Mouse (Mus musculus): ENCODE measurements around the gene Kat2b. TPM values are rescaled to one million over a fixed set of nuclear protein-coding genes. Genes with fewer than 3 reads are reported as not detected.

Kat2b gene
- polyA plus RNA-seq, 1 experiment from 2014 or later = 9.8 TPM

DNA sequence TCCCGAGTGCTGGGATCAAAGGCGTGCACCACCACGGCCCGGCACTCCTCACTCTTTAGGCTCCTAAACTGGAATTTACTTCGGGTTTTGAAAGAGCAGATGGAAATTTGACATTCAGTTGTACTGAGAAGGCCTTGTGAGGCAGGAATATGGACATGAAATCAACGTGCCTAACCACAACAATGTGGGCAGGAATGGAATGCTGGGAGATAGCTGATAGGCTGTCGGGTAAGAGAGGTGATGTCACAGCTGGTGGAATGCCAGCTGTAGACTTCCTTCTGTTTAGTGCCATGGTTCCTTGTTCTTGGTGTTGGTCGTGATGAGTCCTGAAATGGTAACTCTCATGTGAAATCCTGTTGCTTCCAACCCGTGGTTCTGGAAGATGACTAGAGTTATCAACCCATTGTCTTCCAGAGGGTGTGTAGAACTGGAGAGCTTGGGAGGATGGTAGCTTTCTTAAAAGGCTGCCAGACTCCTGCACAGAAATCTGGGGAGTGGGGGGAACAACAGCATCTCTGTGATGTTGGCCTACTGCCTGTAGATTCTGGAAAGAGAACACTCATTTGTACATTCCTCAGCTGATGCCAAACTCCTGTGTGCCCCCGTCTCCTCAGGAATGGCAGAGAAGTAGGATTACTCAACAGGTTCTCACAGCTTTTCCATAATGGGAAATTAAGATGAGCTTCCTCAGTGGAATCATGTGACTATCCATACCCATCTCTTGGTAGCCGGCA is 17.4 kb downstream of the Kat2b start:
- ATAC-seq (0 out of 2 replicates have a peak, but pooled peaks have one; percentile 18), DNase-seq (ENCODE audit: low spot score) (peak; percentile 53)
- Histone ChIP-seq H3K36me3 (ENCODE audit: insufficient read depth, low read length) (no peaks in the 10 kb centered on the region), H3K27me3 (replicated peaks; ENCODE audit: insufficient read depth, low read length) (no peaks in the 10 kb centered on the region), H3K4me1 (ENCODE audit: insufficient read depth, low read depth, low read length) (peaks cover 11% of the 10 kb centered on the region), H3K4me3 (ENCODE audit: low read depth, low read length) (no peak overlapping the region), H3K9me3 (ENCODE audit: low read length) (no peaks in the 10 kb centered on the region), H3K27ac (ENCODE audit: low read length) (no peak overlapping the region), H3K9ac (replicated peaks; ENCODE audit: low read depth) (no peak overlapping the region), H3K4me2 (replicated peaks; ENCODE audit: low read depth, low read length) (no peak overlapping the region)
- WGBS = 68% methylated on average over 11 of the region's 11 CpGs
- TF ChIP-seq EP300 (IDR thresholded peaks at IDR 0.05) = no peak
- no peak for TF ChIP-seq CTCF (IDR thresholded peaks at IDR 0.05)

GRCm38 (mm10) chr17:53587074-53587851 is 20.6 kb downstream of the Kat2b start:
- H3K4me3 ChIP-seq (ENCODE audit: low read depth, low read length) = no peak overlapping the region
- no peaks in the 10 kb centered on the region for H3K9me3 ChIP-seq (ENCODE audit: low read length)
- H3K27ac ChIP-seq (ENCODE audit: low read length) = peak overlapping the region; percentile 81
- no peak overlapping the region for H3K9ac ChIP-seq (replicated peaks; ENCODE audit: low read depth)
- H3K27me3 ChIP-seq (replicated peaks; ENCODE audit: insufficient read depth, low read length) = no peaks in the 10 kb centered on the region
- TF ChIP-seq EP300 (IDR thresholded peaks at IDR 0.05) (peak; percentile 93), CTCF (IDR thresholded peaks at IDR 0.05) (no peak)
- DNase-seq (ENCODE audit: low spot score) (peak; percentile 97), ATAC-seq (peak; percentile 96)
- WGBS = 17% methylated on average over 14 of the region's 14 CpGs
- peaks cover 11% of the 10 kb centered on the region for H3K4me1 ChIP-seq (ENCODE audit: insufficient read depth, low read depth, low read length)
- no peaks in the 10 kb centered on the region for H3K36me3 ChIP-seq (ENCODE audit: insufficient read depth, low read length)
- H3K4me2 ChIP-seq (replicated peaks; ENCODE audit: low read depth, low read length) = peak overlapping the region; percentile 27; the same call in 1 of the 2 replicates

GRCm38 (mm10) chr17:53588097-53588855 is 21.6 kb downstream of the Kat2b start:
- 74% methylated on average over 9 of the region's 9 CpGs for WGBS
- no peak overlapping the region for H3K4me2 ChIP-seq (replicated peaks; ENCODE audit: low read depth, low read length)
- H3K9ac ChIP-seq (replicated peaks; ENCODE audit: low read depth) = no peak overlapping the region

GRCm38 (mm10) chr17:53590110-53590509 is 23.4 kb downstream of the Kat2b start:
- Histone ChIP-seq H3K4me2 (replicated peaks; ENCODE audit: low read depth, low read length) (no peak overlapping the region), H3K36me3 (ENCODE audit: insufficient read depth, low read length) (no peaks in the 10 kb centered on the region), H3K9me3 (ENCODE audit: low read length) (no peaks in the 10 kb centered on the region), H3K4me1 (ENCODE audit: insufficient read depth, low read depth, low read length) (peaks cover 11% of the 10 kb centered on the region), H3K27me3 (replicated peaks; ENCODE audit: insufficient read depth, low read length) (no peaks in the 10 kb centered on the region), H3K27ac (ENCODE audit: low read length) (no peak overlapping the region), H3K4me3 (ENCODE audit: low read depth, low read length) (no peak overlapping the region), H3K9ac (replicated peaks; ENCODE audit: low read depth) (no peak overlapping the region)
- 84% methylated on average over 6 of the region's 6 CpGs for WGBS
- ATAC-seq (no peak), DNase-seq (ENCODE audit: low spot score) (no peak)
- TF ChIP-seq EP300 (IDR thresholded peaks at IDR 0.05) (no peak), CTCF (IDR thresholded peaks at IDR 0.05) (no peak)

More at GRCm38 (mm10) chr17:53588097-53588855, 21.6 kb downstream of the Kat2b start:
- DNase-seq (ENCODE audit: low spot score) = no peak
- Histone ChIP-seq H3K36me3 (ENCODE audit: insufficient read depth, low read length) (no peaks in the 10 kb centered on the region), H3K4me3 (ENCODE audit: low read depth, low read length) (no peak overlapping the region), H3K27ac (ENCODE audit: low read length) (0 out of 2 replicates have a peak overlapping the region, but pooled peaks have one; percentile 81), H3K9me3 (ENCODE audit: low read length) (no peaks in the 10 kb centered on the region), H3K27me3 (replicated peaks; ENCODE audit: insufficient read depth, low read length) (no peaks in the 10 kb centered on the region), H3K4me1 (ENCODE audit: insufficient read depth, low read depth, low read length) (peaks cover 11% of the 10 kb centered on the region)
- ATAC-seq = no peak
- TF ChIP-seq CTCF (IDR thresholded peaks at IDR 0.05) (no peak), EP300 (IDR thresholded peaks at IDR 0.05) (no peak)

DNA sequence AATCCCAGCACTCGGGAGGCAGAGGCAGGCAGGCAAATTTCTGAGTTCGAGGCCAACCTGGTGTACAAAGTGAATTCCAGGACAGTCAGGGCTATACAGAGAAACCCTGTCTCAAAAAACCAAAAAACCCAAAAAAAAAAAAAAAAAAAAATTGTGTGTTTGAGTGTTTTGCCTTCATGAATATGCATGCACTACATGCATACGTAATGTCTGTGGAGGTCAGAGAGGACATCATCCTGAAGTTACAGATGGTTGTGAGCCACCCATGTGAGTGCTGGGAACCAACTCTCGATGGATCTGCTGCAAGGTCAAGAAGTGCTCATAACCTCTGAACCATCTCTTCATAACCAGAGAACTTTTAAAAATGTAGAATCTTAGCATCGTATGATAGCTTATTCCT is 25.2 kb downstream of the Kat2b start:
- Histone ChIP-seq H3K9me3 (ENCODE audit: low read length) (no peaks in the 10 kb centered on the region), H3K4me3 (ENCODE audit: low read depth, low read length) (no peak overlapping the region), H3K36me3 (ENCODE audit: insufficient read depth, low read length) (no peaks in the 10 kb centered on the region), H3K9ac (replicated peaks; ENCODE audit: low read depth) (no peak overlapping the region), H3K27ac (ENCODE audit: low read length) (no peak overlapping the region), H3K27me3 (replicated peaks; ENCODE audit: insufficient read depth, low read length) (no peaks in the 10 kb centered on the region), H3K4me1 (ENCODE audit: insufficient read depth, low read depth, low read length) (peaks cover 11% of the 10 kb centered on the region), H3K4me2 (replicated peaks; ENCODE audit: low read depth, low read length) (no peak overlapping the region)
- DNase-seq (ENCODE audit: low spot score) = no peak
- 93% methylated on average over 5 of the region's 5 CpGs for WGBS
- TF ChIP-seq EP300 (IDR thresholded peaks at IDR 0.05) (no peak), CTCF (IDR thresholded peaks at IDR 0.05) (no peak)
- no peak for ATAC-seq

DNA sequence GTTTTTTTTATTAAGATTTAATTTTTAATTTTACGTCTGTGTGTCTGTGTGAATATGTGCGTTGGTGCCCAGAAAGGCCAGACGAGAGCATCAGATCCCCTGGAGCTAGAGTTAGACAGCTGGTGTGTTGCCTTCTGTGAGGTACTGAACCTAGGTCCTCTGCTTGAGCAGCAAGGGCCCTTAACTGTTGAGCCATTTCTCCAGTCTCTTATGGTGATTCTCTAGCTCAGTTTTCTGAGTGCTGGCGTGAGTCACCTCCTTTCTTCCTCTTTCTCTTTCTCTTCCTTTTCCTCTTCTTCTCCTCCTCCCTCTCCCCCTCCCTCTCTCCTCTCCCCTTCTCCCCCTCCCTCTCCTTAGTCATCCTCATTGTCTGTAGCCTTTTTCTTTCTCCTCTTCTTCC is 27.9 kb downstream of the Kat2b start:
- WGBS = 75% methylated on average over 4 of the region's 4 CpGs
- H3K27ac ChIP-seq (ENCODE audit: low read length) = no peak overlapping the region
- no peaks in the 10 kb centered on the region for H3K27me3 ChIP-seq (replicated peaks; ENCODE audit: insufficient read depth, low read length)
- no peak for ATAC-seq
- no peaks in the 10 kb centered on the region for H3K9me3 ChIP-seq (ENCODE audit: low read length)
- H3K4me3 ChIP-seq (ENCODE audit: low read depth, low read length) = no peak overlapping the region
- no peak for DNase-seq (ENCODE audit: low spot score)
- no peak overlapping the region for H3K9ac ChIP-seq (replicated peaks; ENCODE audit: low read depth)
- no peaks in the 10 kb centered on the region for H3K36me3 ChIP-seq (ENCODE audit: insufficient read depth, low read length)
- peaks cover 4% of the 10 kb centered on the region; the same call in 1 of the 2 replicates for H3K4me1 ChIP-seq (ENCODE audit: insufficient read depth, low read depth, low read length)
- TF ChIP-seq EP300 (IDR thresholded peaks at IDR 0.05) = no peak
- no peak for TF ChIP-seq CTCF (IDR thresholded peaks at IDR 0.05)
- H3K4me2 ChIP-seq (replicated peaks; ENCODE audit: low read depth, low read length) = no peak overlapping the region

All from lung, postnatal 0 days (tissue).